Mouse (Mus musculus) heart, adult 2 months (tissue): ENCODE data around the gene Mal. TPM values are rescaled to one million over a fixed set of nuclear protein-coding genes. Genes with fewer than 3 reads are reported as not detected.

ENCODE experiments used
- DNase-seq, 2 experiments: peaks; one replicate each; pipeline ENCODE4 v3.0.0; 2021
- H3K27ac ChIP-seq: fragments of 200-600 bp; 2 replicates; pipeline ENCODE4 v1.8.1; 2022
- H3K27me3 ChIP-seq: fragments of 200-500 bp; 2 replicates; pipeline ENCODE4 v1.6.1; 2012; ENCODE audit warnings: mild to moderate bottlenecking, low read length, inconsistent platforms, mixed read lengths; ENCODE audit not compliant: control insufficient read depth, insufficient read depth
- H3K36me3 ChIP-seq: fragments of 200-500 bp; 2 replicates; pipeline ENCODE4 v1.6.1; 2012; ENCODE audit warnings: low read length, inconsistent platforms; ENCODE audit not compliant: control insufficient read depth, insufficient read depth
- H3K4me1 ChIP-seq: fragments of 200-500 bp; 2 replicates; pipeline ENCODE4 v1.6.1; 2011; ENCODE audit warnings: low read length; ENCODE audit not compliant: control insufficient read depth, insufficient read depth
- H3K4me3 ChIP-seq: fragments of 200-600 bp; 2 replicates; pipeline ENCODE4 v1.8.1; 2022
- H3K79me2 ChIP-seq: fragments of 200-500 bp; replicated peaks from 2 replicates; pipeline ENCODE4 v1.6.1; 2012; ENCODE audit warnings: mild to moderate bottlenecking, inconsistent platforms, low read length, moderate library complexity, mixed read lengths; ENCODE audit not compliant: control insufficient read depth, insufficient read depth
- H3K9ac ChIP-seq: fragments of 200-500 bp; 2 replicates; pipeline ENCODE4 v1.6.1; 2012; ENCODE audit warnings: low read depth, mild to moderate bottlenecking, control low read depth, inconsistent platforms, low read length, mixed read lengths
- CTCF ChIP-seq: fragments of 200-600 bp; IDR thresholded peaks from 2 replicates; pipeline ENCODE4 v1.8.1; 2022; ENCODE audit warnings: antibody characterized with exemption, mild to moderate bottlenecking, moderate library complexity
- EP300 ChIP-seq: fragments of 200-500 bp; IDR thresholded peaks from 2 replicates; pipeline ENCODE4 v1.6.1; 2011; ENCODE audit warnings: low read depth, low read length, control low read depth; ENCODE audit not compliant: insufficient read depth
- POLR2A ChIP-seq: fragments of 200-500 bp; IDR thresholded peaks from 2 replicates; pipeline ENCODE4 v1.6.1; 2011; ENCODE audit warnings: mild to moderate bottlenecking, low read depth, low read length, control low read depth; ENCODE audit not compliant: insufficient read depth
- WGBS: fragments of 180-500 bp; shearing (Covaris S2); methylation state at CpG from one replicate; pipeline ENCODE4 v1.1.7; 2018; 5-methylcytosine and 5-hydroxymethylcytosine counted together
- intact Hi-C: fragments of 180-260 bp; cut with DNase I; formaldehyde crosslinking; loops from one replicate; pipeline ENCODE4 v1.15.1; 2025
- long read RNA-seq: library from polyadenylated mRNA; stranded (forward); transcript quantifications from one replicate; pipeline ENCODE4 v2.0.0, GENCODE M21; 2021
- polyA plus RNA-seq: library from polyadenylated mRNA; depleted of rRNA; stranded (reverse); fragments of >200 nt; gene quantifications from 2 replicates; pipeline ENCODE4 v1.2.3, GENCODE M21; 2012; rRNA removed
- total RNA-seq, 2 experiments: library from RNA; stranded (reverse); gene quantifications; 2 replicates each; pipeline ENCODE4 v1.2.3; 2021

Mal gene
- total RNA-seq = 10 to 100 TPM in 1 of 2 experiments, 1 to 10 TPM in 1; 9.4 to 11.0 TPM
- polyA plus RNA-seq = 3.5 and 6.2 TPM in 2 replicates
- long read RNA-seq, transcript Mal-202 (4 exons, 2,778 nt) = major isoform, 10 of 12 reads
- long read RNA-seq, partial matches to known transcripts = 1 of 12 reads
- long read RNA-seq, other reads (novel, unspliced or antisense) = 1 of 12 reads

GRCm38 (mm10) chr2:127656086-127656720 lies at the start of gene Mal:
Gene Mal, minus strand, starts transcription at chr2:127656695.
- Histone ChIP-seq H3K4me1 (no peaks in the 10 kb centered on the region), H3K79me2 (no peaks in the 10 kb centered on the region), H3K27me3 (peaks cover 1% of the 10 kb centered on the region; the same call in 1 of the 2 replicates), H3K9ac (peak within 1 kb of the TSS; percentile 69), H3K36me3 (no peaks in the 10 kb centered on the region), H3K4me3 (peak within 1 kb of the TSS; percentile 26), H3K27ac (no peak within 1 kb of the TSS)
- WGBS = under 1% methylated on average over 43 of the region's 43 CpGs
- TF ChIP-seq POLR2A = peak; percentile 41; the same call in 1 of the 2 replicates
- TF ChIP-seq EP300 = no peak
- no peak for TF ChIP-seq CTCF
- intact Hi-C loops = no loop called here
- peak; percentile 58 for DNase-seq

GRCm38 (mm10) chr2:127705267-127705666 lies 48.8 kb upstream of the Mal start:
- Histone ChIP-seq H3K27me3 (no peaks in the 10 kb centered on the region), H3K36me3 (no peaks in the 10 kb centered on the region), H3K79me2 (no peaks in the 10 kb centered on the region), H3K27ac (no peak overlapping the region), H3K4me1 (no peaks in the 10 kb centered on the region), H3K9ac (no peak overlapping the region), H3K4me3 (no peak overlapping the region)
- intact Hi-C loops = no loop called here
- no peak for TF ChIP-seq POLR2A
- TF ChIP-seq CTCF = no peak
- no peak for TF ChIP-seq EP300
- no peak for DNase-seq
- 92% methylated on average over 6 of the region's 6 CpGs for WGBS

- H3K4me3 ChIP-seq = no peak overlapping the region
- no peak overlapping the region for H3K27ac ChIP-seq
- DNase-seq = no peak
- H3K36me3 ChIP-seq = no peaks in the 10 kb centered on the region
- no peak overlapping the region for H3K9ac ChIP-seq
- no peaks in the 10 kb centered on the region for H3K4me1 ChIP-seq
- no peaks in the 10 kb centered on the region for H3K79me2 ChIP-seq
- intact Hi-C loops = no loop called here
- 83% methylated on average over 4 of the region's 4 CpGs for WGBS
- TF ChIP-seq POLR2A = no peak
- no peak for TF ChIP-seq CTCF
- TF ChIP-seq EP300 = no peak
- H3K27me3 ChIP-seq = no peaks in the 10 kb centered on the region
Measured at GRCm38 (mm10) chr2:127689239-127689638, 32.7 kb upstream of the Mal start.

GRCm38 (mm10) chr2:127683687-127684331 lies 27.3 kb upstream of the Mal start:
- intact Hi-C loops = loop anchor here (2.0 to 5.0 kb wide), 2 partner anchors 75 to 77 kb away; no protein-coding TSS in a partner anchor
- no peaks in the 10 kb centered on the region for H3K4me1 ChIP-seq
- no peak overlapping the region for H3K27ac ChIP-seq
- H3K9ac ChIP-seq = no peak overlapping the region
- no peaks in the 10 kb centered on the region for H3K79me2 ChIP-seq
- H3K27me3 ChIP-seq = no peaks in the 10 kb centered on the region
- no peaks in the 10 kb centered on the region for H3K36me3 ChIP-seq
- 38% methylated on average over 12 of the region's 12 CpGs for WGBS
- TF ChIP-seq POLR2A (no peak), CTCF (peak; percentile 84)
- no peak overlapping the region for H3K4me3 ChIP-seq
- peak; percentile 37 to 42 for DNase-seq

- WGBS = 16% methylated on average over 2 of the region's 2 CpGs
- H3K4me3 ChIP-seq = no peak overlapping the region
- H3K27me3 ChIP-seq = no peaks in the 10 kb centered on the region
- intact Hi-C loops = loop anchor here (1.0 to 5.0 kb wide), 2 partner anchors 60 to 161 kb away; no protein-coding TSS in a partner anchor
- no peaks in the 10 kb centered on the region for H3K4me1 ChIP-seq
- TF ChIP-seq CTCF = peak; percentile 83
- no peak for TF ChIP-seq POLR2A
- H3K27ac ChIP-seq = no peak overlapping the region
- no peak overlapping the region for H3K9ac ChIP-seq
- H3K79me2 ChIP-seq = no peaks in the 10 kb centered on the region
- no peak for DNase-seq
- H3K36me3 ChIP-seq = no peaks in the 10 kb centered on the region
Measured at GRCm38 (mm10) chr2:127667843-127668506, 11.5 kb upstream of the Mal start.
